Mouse (Mus musculus) adrenal gland, postnatal 14 days (tissue): ENCODE data around the gene Col6a1. TPM values are rescaled to one million over a fixed set of nuclear protein-coding genes. Genes with fewer than 3 reads are reported as not detected.

Source experiments
- DNase-seq: peaks from one replicate; pipeline ENCODE4 v3.0.0; 2021; ENCODE audit warnings: mixed read lengths
- total RNA-seq: library from RNA; stranded (reverse); gene quantifications from 2 replicates; pipeline ENCODE4 v1.2.3, GENCODE M21; 2021

Gene Col6a1
- total RNA-seq, 1 experiment from 2014 or later, result 261 TPM

DNA sequence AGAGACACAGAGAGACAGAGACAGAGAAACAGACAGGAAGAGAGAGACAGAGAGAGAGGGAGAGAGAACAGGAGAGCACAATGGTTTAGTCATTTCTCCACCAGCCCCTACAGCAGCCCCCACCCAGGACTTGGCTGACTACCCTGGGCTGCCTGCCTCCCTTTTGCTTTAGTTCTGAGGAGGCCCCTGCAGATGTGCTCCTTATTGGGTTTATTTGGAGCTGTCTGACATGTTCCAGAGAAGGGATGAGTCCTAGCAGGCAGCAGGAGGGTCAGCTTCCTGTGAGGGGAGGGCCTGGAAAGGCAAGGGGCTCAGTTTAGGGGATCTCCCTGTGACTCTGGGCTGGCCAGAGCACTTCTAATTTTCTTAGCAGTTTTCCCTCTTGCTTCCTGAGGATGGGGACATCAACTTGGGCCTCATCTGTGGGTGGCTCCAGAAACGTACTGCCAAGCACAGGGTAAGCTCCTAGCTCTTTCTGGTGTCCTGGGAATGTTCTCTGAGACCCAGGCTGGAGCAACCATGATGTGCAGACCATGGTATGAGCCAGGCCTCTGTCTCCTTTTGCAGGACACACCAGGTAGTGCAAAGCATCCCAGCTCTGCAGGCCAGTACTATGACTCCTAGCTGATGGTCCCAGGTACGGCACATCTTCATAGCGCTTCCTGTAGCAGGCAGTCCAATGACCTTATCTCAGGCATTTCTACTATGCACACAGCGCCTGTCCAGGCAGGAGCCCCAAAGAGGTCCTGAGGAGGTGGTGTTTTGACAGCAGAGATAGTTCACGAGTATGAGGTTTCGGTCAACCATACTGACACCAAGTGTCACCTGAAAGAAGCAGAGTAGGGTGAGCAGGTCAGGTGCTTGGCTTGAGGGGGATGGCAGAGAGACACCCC lies 45.0 kb downstream of the Col6a1 start:
- DNase-seq, result no peak

DNA sequence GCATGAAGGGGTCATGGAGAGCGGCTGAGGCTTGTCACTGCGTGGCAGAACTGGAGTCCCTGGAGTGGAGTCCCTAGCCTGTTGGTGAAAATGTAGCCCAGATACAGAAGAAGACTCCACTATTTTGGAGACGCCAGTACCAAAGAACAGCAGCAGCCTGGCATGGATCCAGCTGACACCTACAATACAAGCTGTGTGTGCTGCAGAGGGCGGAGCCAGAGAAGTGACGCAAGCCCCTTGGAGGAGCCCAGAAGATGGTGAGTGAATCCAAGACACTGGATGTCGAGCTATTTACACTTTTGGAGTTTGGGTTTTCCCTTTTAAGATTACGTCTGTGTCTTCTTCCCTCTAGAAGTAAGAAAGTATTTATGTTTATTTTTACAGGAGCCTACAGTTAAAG lies 47.8 kb downstream of the Col6a1 start:
- DNase-seq, result no peak

DNA sequence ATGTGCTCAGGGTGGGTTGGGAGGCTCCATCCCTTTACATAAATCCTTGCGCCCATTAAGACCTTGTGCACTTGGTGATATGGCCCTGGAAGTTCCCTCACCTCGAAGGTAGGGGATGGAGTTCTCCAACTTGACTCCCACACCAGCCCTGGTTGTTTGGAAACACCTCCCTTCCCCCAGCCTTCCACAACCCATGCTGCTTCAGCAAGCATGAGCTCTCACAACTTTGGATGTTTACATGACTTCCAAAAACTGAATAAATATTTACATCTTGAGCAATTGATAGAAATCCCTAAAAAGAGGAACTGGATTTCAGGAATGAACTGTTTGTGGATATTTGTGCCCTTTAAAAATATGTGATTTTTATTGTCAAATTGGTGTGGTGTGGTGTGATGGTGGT lies 50.7 kb downstream of the Col6a1 start:
- no peak for DNase-seq

DNA sequence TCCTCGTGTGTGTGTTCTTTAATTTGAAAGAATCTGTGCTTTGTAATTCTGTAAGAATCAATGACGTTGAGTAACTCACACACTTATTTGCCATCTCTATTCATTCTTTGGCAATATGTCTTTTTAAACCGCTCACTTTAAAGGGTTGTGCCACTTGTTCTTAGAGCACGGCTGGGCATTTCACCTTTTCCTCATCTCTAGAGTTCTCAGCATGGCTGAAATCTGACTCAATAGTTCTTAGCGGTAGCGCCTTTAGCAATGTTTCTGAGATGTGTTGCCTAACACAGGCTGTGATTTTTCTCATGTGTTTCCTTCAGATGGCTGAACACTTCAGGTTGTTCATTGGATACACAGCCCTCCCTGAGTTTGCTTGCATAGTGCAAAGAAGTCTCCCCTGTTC lies 51.4 kb downstream of the Col6a1 start:
- no peak for DNase-seq

DNA sequence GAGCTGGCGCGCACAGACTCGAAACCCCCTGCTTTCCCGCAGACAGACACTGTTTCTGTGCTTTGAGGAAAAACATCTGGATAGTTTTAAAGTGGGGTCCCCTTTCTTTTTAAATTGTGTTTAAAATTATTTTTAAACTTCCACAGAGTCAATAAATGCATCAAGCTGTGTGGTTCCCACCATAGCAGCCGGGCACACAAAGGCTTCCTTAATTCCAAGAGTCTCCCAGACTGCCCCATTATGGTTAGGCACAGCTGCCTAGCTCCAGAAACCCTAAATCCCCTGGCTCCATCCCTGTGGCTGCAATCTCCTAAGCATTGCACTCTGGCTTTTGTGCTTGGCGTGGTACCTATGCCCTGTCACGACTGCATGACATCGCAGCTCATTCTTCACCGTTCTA lies 54.0 kb downstream of the Col6a1 start:
- DNase-seq, result no peak

DNA sequence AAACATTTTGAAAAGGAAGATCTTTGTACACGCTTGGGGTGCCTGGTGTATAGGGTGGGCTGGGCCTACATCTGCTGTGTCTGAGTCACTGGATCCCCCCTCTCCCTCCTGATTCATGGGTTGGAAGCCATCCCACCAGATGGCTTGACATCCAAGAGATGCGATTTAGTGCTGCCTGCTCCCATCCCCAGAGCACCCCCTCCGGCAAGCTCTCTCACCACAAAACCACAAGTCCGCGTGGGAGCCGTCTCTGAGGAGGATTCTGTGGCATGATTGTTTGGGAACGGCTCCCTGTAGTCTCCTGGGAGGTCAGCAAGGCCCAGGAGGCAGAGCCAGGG lies 57.1 kb downstream of the Col6a1 start:
- no peak for DNase-seq

DNA sequence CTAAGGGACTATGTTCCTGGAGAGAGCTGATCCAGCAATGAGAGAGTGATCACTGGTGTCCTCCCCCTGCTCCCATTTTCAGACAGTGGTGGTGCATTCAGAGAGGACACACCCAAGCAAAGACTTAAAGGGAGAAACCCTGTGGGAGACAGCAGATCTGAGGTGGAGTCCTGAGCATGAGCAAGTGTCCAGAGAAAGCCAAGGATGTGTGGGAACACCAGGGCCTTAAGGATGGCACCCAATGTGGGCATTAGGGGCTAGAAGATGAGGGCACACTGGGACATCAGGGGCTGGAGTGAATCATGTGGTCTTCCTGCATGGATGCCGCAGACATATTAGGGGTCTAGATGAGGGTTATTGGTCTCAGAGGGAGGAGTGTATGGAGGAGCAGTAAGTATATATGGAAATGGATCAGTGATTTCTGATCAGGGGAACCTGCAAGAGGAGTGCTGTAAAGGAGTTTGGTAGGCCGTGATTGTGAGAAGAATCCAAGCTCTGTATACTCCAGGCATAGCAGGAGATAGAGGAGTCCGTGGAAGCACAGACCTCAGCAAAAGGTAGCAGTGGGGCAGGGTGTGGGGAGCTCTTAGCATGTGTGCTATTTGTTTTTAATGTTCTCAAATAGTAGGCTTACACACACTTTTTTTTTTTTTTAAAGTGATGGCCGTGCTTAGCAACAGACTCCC lies 57.6 kb downstream of the Col6a1 start:
- no peak for DNase-seq

DNA sequence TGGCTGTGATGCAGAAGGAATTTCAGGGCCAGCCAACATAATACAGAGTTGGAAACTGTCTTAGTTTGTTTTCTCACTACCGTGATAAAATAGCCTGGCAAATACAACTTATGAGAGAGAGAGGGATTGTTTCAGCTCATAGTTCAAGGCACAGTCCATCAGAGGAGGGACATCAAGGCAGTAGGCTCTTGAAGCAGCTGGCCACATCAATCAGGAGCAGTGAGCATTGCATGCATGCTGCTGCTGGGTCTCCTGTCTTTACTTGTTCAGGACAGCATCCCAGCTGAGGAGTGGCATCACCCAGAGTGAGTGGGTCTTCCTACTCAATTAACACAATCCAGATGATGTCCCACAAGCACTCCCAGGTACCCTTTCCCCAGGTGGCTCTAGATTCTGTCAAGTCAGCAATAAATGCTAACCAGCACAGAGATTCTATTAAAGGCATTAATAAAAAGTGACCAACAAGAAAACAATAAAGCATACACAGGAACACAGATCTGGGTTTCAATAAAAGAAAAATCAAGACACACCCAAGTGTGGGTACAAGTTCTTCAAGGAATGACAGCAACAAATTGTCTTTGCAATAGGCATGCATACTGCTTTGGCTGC lies 58.7 kb downstream of the Col6a1 start:
- DNase-seq, result no peak

DNA sequence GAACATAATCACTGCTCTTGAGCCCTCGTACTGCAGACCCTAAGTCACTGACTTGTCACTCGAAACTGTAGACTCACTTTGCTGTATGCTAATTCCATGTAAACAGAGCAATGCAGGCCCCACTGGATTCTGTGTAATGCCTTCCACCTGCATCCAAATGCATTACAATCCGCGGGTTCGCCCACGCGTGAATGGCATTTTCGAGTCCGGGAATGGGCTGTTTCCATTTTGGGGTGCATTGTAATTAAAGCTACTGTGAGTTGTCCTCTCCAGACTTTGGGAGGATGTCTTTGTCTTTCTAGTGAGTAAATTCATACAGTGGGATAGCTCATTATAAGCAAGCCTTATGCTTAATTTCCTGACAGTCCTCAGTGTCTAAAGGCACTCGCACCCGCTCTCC lies 60.4 kb downstream of the Col6a1 start:
- DNase-seq, result no peak

DNA sequence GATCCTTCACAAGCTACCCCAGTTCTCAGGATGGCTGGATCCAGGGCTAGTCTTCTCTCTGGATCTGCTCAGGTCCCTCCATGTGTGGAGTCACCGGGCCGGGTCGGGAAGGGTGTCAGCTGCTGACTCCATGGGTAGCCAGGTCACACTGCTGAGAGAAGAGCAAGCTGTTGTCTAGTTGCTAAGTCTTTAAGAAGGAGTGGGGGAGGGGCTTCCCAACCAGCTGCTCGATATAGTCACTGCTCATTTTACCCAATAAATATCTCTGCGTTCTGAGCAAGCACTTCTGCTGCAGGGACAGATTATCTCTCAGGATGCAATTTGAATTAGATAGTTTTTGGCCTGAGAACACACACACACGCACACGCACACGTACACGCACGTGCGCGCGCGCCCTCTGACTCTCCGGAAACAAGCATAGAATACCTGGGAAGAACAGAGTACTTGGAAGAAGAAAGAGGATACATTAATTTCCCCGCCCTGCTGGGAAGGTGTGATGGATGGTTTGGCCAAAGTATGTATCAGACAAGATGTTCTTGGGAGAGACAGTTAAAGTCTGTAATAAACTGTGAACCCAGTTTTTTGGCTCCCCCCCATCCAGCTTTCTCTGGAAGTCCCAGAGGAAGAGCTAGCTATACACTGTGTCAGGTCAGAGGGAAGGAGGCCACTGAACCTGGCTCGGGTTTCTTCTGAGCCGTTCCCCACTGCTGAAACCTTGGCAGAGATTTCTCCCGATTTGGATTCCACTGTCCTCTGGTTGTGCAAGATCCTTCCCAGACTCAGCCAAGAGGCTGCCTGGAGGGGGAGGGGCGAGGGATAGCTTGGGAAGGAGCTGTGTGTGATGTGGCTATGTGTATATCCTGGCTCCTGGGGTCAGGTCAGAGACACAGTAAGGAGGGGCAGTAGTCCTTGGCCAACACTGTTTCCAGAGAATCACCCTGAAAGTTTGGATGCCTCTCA lies 61.5 kb downstream of the Col6a1 start:
- peak; percentile 81 for DNase-seq

Other genes with a start within 250 kb of the Col6a1 start
- gene Lss, start 194.6 kb downstream of the Col6a1 start, total RNA-seq, result 28.1 and 35.8 TPM in 2 replicates
- gene Spatc1l, start 163.9 kb downstream of the Col6a1 start, total RNA-seq, result not detected in 2 replicates
- gene Ftcd, start 150.5 kb downstream of the Col6a1 start, total RNA-seq, result 1.8 and 25.8 TPM in 2 replicates
- 89.0 and 97.1 TPM in 2 replicates for gene Col6a2, start 102.5 kb downstream of the Col6a1 start, total RNA-seq
- 32.3 and 33.7 TPM in 2 replicates for gene Pcbp3, start 235.7 kb upstream of the Col6a1 start, total RNA-seq